Comparison of ENCODE assay signal across 8 mouse cellular contexts in the genomic region with DNA sequence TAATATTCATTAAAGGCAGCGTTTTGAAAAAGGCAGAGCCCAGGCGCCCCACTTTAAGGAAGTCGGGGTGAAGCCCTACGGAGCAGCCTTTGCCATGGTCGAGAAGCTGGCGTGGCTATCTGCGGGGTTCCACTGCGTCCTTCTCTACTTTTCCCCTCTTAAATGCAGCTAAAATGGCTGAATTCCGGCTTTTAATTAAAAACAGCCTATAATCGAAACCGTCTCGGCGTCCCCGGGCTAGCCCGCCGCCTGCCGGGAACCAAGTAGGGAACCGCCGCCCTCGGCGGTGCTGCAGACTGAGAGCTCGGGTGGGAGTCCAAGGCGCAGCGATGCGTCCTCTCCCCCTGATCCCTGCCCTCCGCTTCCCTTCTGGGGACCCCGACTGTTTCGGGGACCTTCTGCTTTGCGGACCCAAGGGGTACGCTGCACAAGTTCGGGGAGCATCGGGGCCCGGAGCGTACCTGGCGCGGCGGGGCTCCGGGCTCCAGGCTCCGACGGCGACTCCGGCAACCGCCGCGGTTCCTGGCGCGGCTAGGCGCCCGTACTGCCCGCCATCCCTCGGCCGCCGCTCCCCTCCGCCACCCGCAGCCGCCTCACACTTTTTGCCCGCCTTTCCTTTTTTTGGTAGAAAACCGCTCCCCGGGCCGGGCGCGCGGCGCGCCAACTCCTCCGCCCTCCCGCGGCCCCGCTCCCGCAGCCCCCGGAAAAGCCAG. TPM values are rescaled to one million over a fixed set of nuclear protein-coding genes. Genes with fewer than 3 reads are reported as not detected.
A peak's percentile ranks its signal among the peaks of the same experiment; 100 is the strongest.
DNase-seq lines count a peak whose midpoint lies in the region; ATAC-seq and TF ChIP-seq lines count a peak whose summit lies in the region.

No protein-coding gene starts in this region.

- H3K27ac ChIP-seq in heart, adult 2 months, result peak overlapping the region; percentile 97
- H3K27ac ChIP-seq in limb, embryonic 14.5 days (replicated peaks; ENCODE audit: low read depth, low read length), result peak overlapping the region; percentile 100
- H3K27ac ChIP-seq in midbrain, postnatal 0 days (ENCODE audit: low read depth, low read length), result peak overlapping the region; percentile 100
- H3K27ac ChIP-seq in stomach, postnatal 0 days (replicated peaks), result peak overlapping the region; percentile 100

- no peak for ATAC-seq in erythroblast, adult 5-6 weeks (replicated peaks; ENCODE audit: low FRiP score, poor library complexity, severe bottlenecking)
- ATAC-seq in limb, embryonic 14.5 days (ENCODE audit: low FRiP score, low read depth), result no peak
- ATAC-seq in midbrain, postnatal 0 days (ENCODE audit: low FRiP score), result no peak
- ATAC-seq in stomach, postnatal 0 days (ENCODE audit: low FRiP score, low TSS enrichment), result no peak; the same call in 1 of the 2 replicates

- intact Hi-C loops in heart, adult 2 months (cut with DNase I), result loop anchor here (5.0 kb wide), 1 partner anchor 115 kb away; no protein-coding TSS in a partner anchor

- peak; percentile 51 for TF ChIP-seq CTCF in heart, adult 2 months (IDR thresholded peaks at IDR 0.05)
- TF ChIP-seq CTCF in midbrain, postnatal 0 days (IDR thresholded peaks at IDR 0.05), result no peak; the same call in 1 of the 2 replicates
- TF ChIP-seq CTCF in stomach, postnatal 0 days (IDR thresholded peaks at IDR 0.05; ENCODE audit: low read depth), result peak; percentile 50

- no peaks in the 10 kb centered on the region for H3K36me3 ChIP-seq in erythroblast, embryonic 14.5 days (ENCODE audit: control insufficient read depth)
- peaks cover 4% of the 10 kb centered on the region; the same call in 1 of the 2 replicates for H3K36me3 ChIP-seq in heart, adult 2 months (ENCODE audit: control insufficient read depth, insufficient read depth, low read length)
- peaks cover 32% of the 10 kb centered on the region for H3K36me3 ChIP-seq in limb, embryonic 14.5 days (ENCODE audit: control insufficient read depth, insufficient read depth, low read length)
- 0 out of 2 replicates have a peak, but pooled peaks cover under 1% of the 10 kb centered on the region for H3K36me3 ChIP-seq in midbrain, postnatal 0 days (ENCODE audit: insufficient read depth, low read length)
- H3K36me3 ChIP-seq in stomach, postnatal 0 days (ENCODE audit: control insufficient read depth, insufficient read depth, low read length), result no peaks in the 10 kb centered on the region

- peak; percentile 79 for DNase-seq in cerebellum, postnatal 36 days
- peak; percentile 87 for DNase-seq in heart, adult 2 months
- peak; percentile 80 for DNase-seq in kidney, adult 18-20 months
- peak; percentile 41 for DNase-seq in limb, embryonic 14.5 days (ENCODE audit: low spot score)
- peak; percentile 42 for DNase-seq in midbrain, postnatal 0 days (ENCODE audit: low spot score)
- peak; percentile 71 for DNase-seq in stomach, postnatal 0 days (ENCODE audit: low spot score)

- peak overlapping the region; percentile 59 for H3K4me3 ChIP-seq in erythroblast, embryonic 14.5 days (replicated peaks)
- H3K4me3 ChIP-seq in heart, adult 2 months, result peak overlapping the region; percentile 93
- H3K4me3 ChIP-seq in limb, embryonic 14.5 days (replicated peaks; ENCODE audit: low read length), result peak overlapping the region; percentile 98
- H3K4me3 ChIP-seq in midbrain, postnatal 0 days (ENCODE audit: low read depth, low read length), result peak overlapping the region; percentile 98
- H3K4me3 ChIP-seq in stomach, postnatal 0 days (ENCODE audit: low read depth, low read length), result peak overlapping the region; percentile 99

- H3K79me2 ChIP-seq in heart, adult 2 months (replicated peaks; ENCODE audit: control insufficient read depth, insufficient read depth, low read length), result peaks cover 8% of the 10 kb centered on the region; the same call in 1 of the 2 replicates

- no peak for TF ChIP-seq EP300 in heart, adult 2 months (IDR thresholded peaks at IDR 0.05; ENCODE audit: insufficient read depth, low read depth, low read length)
- no peak for TF ChIP-seq EP300 in stomach, postnatal 0 days (optimal IDR thresholded peaks at IDR 0.05)

- H3K4me1 ChIP-seq in erythroblast, embryonic 14.5 days (ENCODE audit: control insufficient read depth), result peaks cover 19% of the 10 kb centered on the region
- H3K4me1 ChIP-seq in heart, adult 2 months (ENCODE audit: control insufficient read depth, insufficient read depth, low read length), result peaks cover 10% of the 10 kb centered on the region
- H3K4me1 ChIP-seq in limb, embryonic 14.5 days (ENCODE audit: control insufficient read depth, insufficient read depth, low read length), result peaks cover 14% of the 10 kb centered on the region
- peaks cover 9% of the 10 kb centered on the region; the same call in 1 of the 2 replicates for H3K4me1 ChIP-seq in midbrain, postnatal 0 days (ENCODE audit: insufficient read depth, low read length)
- peaks cover 4% of the 10 kb centered on the region; the same call in 1 of the 2 replicates for H3K4me1 ChIP-seq in stomach, postnatal 0 days (replicated peaks; ENCODE audit: control insufficient read depth, insufficient read depth)

- H3K9ac ChIP-seq in heart, adult 2 months (ENCODE audit: low read depth, low read length), result peak overlapping the region; percentile 96
- peak overlapping the region; percentile 100 for H3K9ac ChIP-seq in limb, embryonic 14.5 days (ENCODE audit: low read depth, low read length, severe bottlenecking)
- H3K9ac ChIP-seq in midbrain, postnatal 0 days (replicated peaks; ENCODE audit: low read length, poor library complexity, severe bottlenecking), result peak overlapping the region; percentile 100
- H3K9ac ChIP-seq in stomach, postnatal 0 days (ENCODE audit: low read length), result peak overlapping the region; percentile 100

- TF ChIP-seq POLR2A in heart, adult 2 months (IDR thresholded peaks at IDR 0.05; ENCODE audit: insufficient read depth, low read depth, low read length), result no peak
- TF ChIP-seq POLR2A in limb, embryonic 14.5 days (IDR thresholded peaks at IDR 0.05; ENCODE audit: borderline replicate concordance, extremely low read depth, insufficient read depth, insufficient read length), result 0 out of 2 replicates have a peak, but pooled peaks have one; percentile 33

- under 1% methylated on average over 71 of the region's 71 CpGs for WGBS in heart, adult 2 months
- under 1% methylated on average over 62 of the region's 71 CpGs for WGBS in limb, embryonic 14.5 days
- under 1% methylated on average over 54 of the region's 71 CpGs for WGBS in midbrain, postnatal 0 days
- WGBS in stomach, postnatal 0 days, result under 1% methylated on average over 71 of the region's 71 CpGs

- peaks cover 100% of the 10 kb centered on the region for H3K27me3 ChIP-seq in erythroblast, embryonic 14.5 days (ENCODE audit: control insufficient read depth)
- H3K27me3 ChIP-seq in heart, adult 2 months (ENCODE audit: control insufficient read depth, insufficient read depth, low read length), result no peaks in the 10 kb centered on the region
- H3K27me3 ChIP-seq in limb, embryonic 14.5 days (ENCODE audit: control insufficient read depth, insufficient read depth, low read length), result no peaks in the 10 kb centered on the region
- H3K27me3 ChIP-seq in midbrain, postnatal 0 days (ENCODE audit: insufficient read depth, low read length), result no peaks in the 10 kb centered on the region
- no peaks in the 10 kb centered on the region for H3K27me3 ChIP-seq in stomach, postnatal 0 days (ENCODE audit: control insufficient read depth, insufficient read depth, low read length)

- H3K4me2 ChIP-seq in limb, embryonic 14.5 days (replicated peaks; ENCODE audit: low read depth, low read length, severe bottlenecking), result peak overlapping the region; percentile 97
- peak overlapping the region; percentile 96 for H3K4me2 ChIP-seq in midbrain, postnatal 0 days (ENCODE audit: low read depth, low read length, poor library complexity, severe bottlenecking)
- peak overlapping the region; percentile 98 for H3K4me2 ChIP-seq in stomach, postnatal 0 days (replicated peaks; ENCODE audit: low read depth)

- peaks cover 31% of the 10 kb centered on the region; the same call in 1 of the 2 replicates for H3K9me3 ChIP-seq in erythroblast, embryonic 14.5 days (ENCODE audit: control insufficient read depth, low read length)
- H3K9me3 ChIP-seq in limb, embryonic 14.5 days (ENCODE audit: control insufficient read depth, low read length), result no peaks in the 10 kb centered on the region
- no peaks in the 10 kb centered on the region for H3K9me3 ChIP-seq in midbrain, postnatal 0 days (ENCODE audit: low read length)
- H3K9me3 ChIP-seq in stomach, postnatal 0 days (ENCODE audit: control insufficient read depth, low read length), result no peaks in the 10 kb centered on the region

RNA-seq across cellular contexts. Expression of gene Tnrc18, which starts 0.5 kb away (rescaled TPM):
- 0.97 and 1.5 TPM in 2 replicates for polyA plus RNA-seq in erythroblast, embryonic 14.5 days (2012)
- 5.4 and 7.9 TPM in 2 replicates for total RNA-seq in erythroblast, adult 5-6 weeks (2015; ENCODE audit: low replicate concordance)
- 5.0 and 6.0 TPM in 2 replicates for total RNA-seq in erythroblast, adult 5-6 weeks (2017; ENCODE audit: low replicate concordance)
- 10 to 100 TPM; 49.7 to 60.3 TPM for total RNA-seq in heart, adult 2 months (2021)
- polyA plus RNA-seq in heart, adult 2 months (2012; rRNA removed), result 15.1 and 18.5 TPM in 2 replicates
- 61.1 and 85.3 TPM in 2 replicates for polyA plus RNA-seq in limb, embryonic 14.5 days (2012; rRNA removed)
- 46.6 and 55.7 TPM in 2 replicates for polyA plus RNA-seq in limb, embryonic 14.5 days (2014; fragmentation: Nextera tagmentation; extraction: Ambion mirVana)
- total RNA-seq in midbrain, postnatal 0 days (2014; rRNA removed), result 114 and 142 TPM in 2 replicates
- 17.4 and 19.4 TPM in 2 replicates for polyA plus RNA-seq in midbrain, postnatal 0 days (2015; fragmentation: Nextera tagmentation; extraction: Ambion mirVana)
- polyA plus RNA-seq in stomach, postnatal 0 days (2015; fragmentation: Nextera tagmentation; extraction: Ambion mirVana), result 12.0 and 12.5 TPM in 2 replicates
